Mouse (Mus musculus) adrenal gland, adult (tissue): ENCODE data around the gene Nrp2.

ENCODE experiments used
- DNase-seq, 2 experiments: peaks; one replicate each; pipeline ENCODE4 v3.0.0; 2022 to 2023; ENCODE audit warnings: low spot score in 1 of 2; ENCODE audit not compliant: inconsistent age in 2 of 2

Nrp2 gene

GRCm38 (mm10) chr1:62703158-62704116 is at the start of gene Nrp2:
Gene Nrp2 (plus strand): TSS chr1:62703285.
- DNase-seq, result peak; percentile 92 to 96

- no peak for DNase-seq
Measured at GRCm38 (mm10) chr1:62654436-62654835, 48.6 kb upstream of the Nrp2 start.

GRCm38 (mm10) chr1:62664960-62665645 is 38.0 kb upstream of the Nrp2 start:
- DNase-seq, result peak; percentile 36 to 70

DNA sequence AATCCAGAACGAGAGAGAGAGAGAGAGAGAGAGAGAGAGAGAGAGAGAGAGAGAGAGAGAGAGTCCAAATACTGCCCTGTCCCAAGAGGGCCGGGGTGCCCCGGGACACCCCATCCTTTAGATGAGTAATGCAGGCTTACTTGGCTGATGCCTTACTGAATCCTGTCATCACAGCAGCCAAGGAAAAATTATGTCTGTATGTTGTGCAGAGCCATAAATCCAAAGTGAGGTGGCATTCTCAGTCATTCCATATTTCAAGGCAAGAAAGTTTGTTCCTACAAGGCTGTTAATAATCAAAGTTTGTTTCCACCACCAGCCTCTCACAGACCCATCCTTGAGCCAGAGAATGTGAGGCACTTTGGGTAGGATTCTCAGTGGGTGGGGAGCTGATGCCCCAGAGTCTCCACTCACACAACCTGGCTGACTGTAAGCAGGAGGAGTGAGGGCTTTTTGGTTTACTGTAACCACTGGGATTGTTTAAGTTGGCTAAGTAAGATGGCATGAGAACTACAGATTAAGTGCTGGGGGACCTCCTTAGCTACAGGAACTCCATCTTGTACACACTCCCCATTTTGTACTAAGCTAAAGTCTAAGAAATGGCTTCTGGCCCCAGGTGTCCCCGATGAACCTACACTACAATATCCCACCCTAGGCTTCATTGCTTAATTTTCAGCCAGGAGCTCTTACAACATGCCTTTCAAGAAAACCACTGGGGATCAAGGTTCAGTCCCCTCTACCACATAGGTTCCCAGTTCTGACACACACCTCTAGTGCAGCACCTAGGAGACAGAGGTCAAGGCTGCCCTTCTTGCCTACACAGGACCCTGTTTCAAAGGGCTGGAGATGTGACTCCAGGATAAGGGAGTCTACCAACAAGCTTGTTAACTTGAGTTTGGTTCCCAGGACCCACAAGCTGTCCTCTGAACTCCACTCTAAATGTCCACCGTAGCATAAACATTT is 37.0 kb upstream of the Nrp2 start:
- DNase-seq, result peak in 1 of 2 experiments; percentile 33

GRCm38 (mm10) chr1:62666780-62667179 is 36.3 kb upstream of the Nrp2 start:
- DNase-seq, result no peak

DNA sequence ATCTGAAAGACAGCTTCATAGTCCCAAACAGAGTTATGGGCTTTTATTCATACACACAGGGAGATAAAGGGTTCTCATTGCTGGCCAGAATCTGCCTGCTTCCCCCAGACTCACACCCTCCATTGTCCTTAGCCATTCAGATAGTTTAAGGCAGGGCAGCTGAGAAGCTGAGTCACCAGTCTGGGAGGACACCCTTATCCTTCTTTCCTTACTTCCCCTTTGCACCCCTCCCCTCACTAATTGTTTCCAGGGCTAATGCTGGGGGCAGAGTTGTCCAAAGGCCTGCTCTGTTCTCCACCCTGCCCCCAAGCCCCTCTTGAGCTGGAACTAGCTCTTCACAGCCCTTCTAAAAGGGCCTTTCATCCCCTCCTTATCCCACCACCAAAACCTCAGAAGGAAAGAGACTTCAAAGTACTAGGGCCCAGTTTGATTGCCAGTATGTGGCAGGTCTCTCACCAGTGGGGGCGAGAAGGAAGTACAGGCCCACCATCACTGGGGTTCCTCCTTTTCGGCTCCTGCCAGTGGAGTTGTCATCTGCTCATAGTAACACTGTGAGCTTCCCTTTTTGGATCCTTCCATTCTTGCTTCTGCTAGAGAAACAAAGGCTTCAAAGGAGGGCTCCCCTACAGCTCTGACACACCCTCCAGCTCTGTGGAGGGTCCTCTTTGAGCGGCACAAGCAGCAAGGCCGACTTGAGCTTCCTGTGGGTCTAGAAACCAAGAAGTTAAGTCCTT is 24.3 kb upstream of the Nrp2 start:
- DNase-seq, result no peak

GRCm38 (mm10) chr1:62679466-62679865 is 23.6 kb upstream of the Nrp2 start:
- DNase-seq, result no peak

DNA sequence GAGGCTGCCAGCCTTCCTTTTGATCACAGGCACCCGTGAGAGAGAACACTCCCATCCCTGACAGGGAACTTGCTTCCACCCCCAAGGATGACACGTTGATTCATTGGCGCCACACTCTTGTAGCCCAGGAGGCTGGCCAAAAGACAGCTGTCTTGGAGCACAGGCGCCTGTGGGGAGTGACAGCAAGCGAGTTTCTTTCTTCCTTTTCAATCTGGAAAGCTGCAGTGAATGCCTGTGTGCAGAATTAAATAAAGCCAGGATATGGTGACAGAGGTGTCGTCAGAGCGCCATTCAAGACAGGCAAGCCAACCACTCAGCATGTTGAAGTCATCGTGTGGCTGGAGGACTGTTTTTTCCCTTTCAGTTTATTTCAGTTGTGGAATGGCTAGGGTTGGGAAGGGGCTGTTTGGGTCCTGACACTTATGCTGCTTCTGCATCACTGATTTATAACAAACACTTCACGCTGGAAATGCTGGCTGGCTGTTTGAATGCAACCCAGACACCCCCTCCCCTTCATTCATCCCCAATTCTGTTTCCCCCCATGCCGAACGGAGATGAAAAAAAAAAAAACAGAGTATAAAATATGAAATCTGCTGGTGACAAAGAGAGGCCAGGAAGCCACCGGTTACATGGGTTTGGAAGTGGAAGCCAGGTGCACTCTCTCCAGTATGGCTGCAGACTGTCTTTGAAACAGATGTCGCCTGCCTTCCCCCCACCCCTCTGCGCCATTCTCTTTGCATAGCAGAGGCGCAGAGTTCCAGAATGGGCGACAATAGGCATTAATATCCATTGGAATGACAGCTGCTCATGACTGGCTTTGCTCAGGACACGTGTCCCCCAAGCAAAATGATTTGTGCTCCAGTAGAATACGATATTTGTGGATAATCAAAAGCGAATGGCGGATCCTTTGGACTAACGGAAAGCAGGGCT is 20.4 kb upstream of the Nrp2 start:
- no peak for DNase-seq

- DNase-seq, result no peak
Measured at GRCm38 (mm10) chr1:62683498-62683897, 19.6 kb upstream of the Nrp2 start.

GRCm38 (mm10) chr1:62687511-62687910 is 15.6 kb upstream of the Nrp2 start:
- DNase-seq, result no peak

GRCm38 (mm10) chr1:62691175-62691574 is 11.9 kb upstream of the Nrp2 start:
- no peak for DNase-seq

DNA sequence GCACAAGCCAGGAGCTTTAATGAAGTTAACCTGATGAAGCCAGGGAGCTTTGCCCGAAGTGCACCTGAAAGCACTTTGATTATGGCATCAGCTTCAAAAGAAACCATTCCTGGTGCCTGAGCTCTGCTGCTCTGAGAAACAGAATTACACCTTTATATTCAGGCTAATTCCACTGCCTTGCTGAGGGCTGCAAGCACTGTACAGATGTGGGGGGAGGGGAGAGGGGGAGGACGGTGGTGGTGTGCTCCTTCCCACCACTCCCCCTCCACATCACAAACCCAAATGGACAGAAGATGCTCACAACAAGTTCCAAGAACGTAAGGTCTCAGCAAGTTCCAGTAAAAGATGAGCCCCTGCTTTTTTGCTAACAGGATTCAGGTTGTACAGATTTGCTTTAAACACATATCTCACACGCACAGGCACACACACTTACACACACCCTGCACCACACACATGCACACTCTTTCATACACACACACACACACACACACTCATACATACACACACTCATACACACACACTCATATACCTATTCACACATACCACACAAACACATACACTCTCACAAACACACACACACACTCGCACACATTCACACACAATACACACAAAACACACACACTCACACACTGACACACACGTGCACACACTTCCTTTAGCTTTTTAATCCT is 6.6 kb upstream of the Nrp2 start:
- no peak for DNase-seq

DNA sequence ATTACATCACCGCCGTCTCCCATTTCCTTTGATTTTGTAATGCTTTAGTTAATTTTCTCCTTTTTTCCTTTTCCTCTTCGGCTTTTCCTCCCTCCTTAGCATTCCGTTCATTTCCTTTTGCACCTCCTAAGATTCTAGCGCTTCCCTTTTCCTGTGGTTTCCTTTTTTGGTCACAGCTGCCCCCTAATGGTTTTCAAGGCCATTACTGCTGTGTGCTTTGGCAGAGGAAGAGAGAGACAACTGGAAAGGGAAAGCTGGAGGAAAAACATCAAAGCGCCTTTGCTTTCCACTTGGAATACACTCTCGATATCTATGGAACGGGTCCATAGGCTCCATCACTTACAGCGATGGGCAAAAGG is 6.1 kb upstream of the Nrp2 start:
- DNase-seq, result peak in 1 of 2 experiments; percentile 78

- no peak for DNase-seq
Measured at GRCm38 (mm10) chr1:62697353-62697752, 5.7 kb upstream of the Nrp2 start.

DNA sequence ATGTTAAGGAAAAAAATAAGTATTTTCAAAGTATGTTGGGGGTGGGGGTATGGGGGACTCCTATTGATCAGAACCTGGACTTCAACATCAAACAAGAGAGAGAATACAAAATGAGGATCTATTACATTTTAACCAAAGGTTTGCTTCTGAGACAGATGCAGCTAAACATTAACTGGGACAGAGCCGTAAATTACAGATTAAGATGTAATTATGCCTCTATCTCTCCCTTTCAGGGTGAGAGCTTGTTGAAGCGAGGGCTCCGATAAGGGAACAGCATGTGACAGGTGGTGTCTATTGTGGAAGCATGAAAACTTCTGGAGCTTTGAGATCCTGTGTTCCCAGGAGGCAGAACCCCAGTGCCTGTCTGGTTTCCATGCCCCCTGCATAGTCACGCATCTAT is 3.3 kb upstream of the Nrp2 start:
- no peak for DNase-seq

- peak; percentile 89 to 96 for DNase-seq
Measured at GRCm38 (mm10) chr1:62701065-62701921, 1.8 kb upstream of the Nrp2 start.

DNA sequence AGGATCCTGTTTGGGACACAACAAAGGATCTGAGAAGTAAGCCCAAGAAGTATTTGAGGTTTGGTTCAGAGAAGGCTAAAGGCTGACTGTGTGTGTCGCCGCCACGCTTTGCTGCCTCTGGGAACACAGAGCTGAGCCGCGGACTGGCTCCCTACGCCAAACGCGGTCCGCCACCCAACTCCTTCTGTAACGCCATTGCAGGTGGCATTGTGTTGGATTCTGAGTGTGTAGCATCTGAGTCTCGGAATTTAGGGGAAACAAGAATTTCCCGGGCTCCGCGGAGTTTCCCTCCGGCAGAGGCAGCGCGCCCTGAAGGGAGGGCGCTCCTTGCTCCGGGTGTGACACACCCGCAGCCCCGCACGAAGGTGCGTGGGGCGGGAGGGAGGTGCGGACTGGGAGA is 342 bp upstream of the Nrp2 start:
- no peak for DNase-seq
